Comparison of ENCODE assay signal across 20 mouse cellular contexts in the genomic region with DNA sequence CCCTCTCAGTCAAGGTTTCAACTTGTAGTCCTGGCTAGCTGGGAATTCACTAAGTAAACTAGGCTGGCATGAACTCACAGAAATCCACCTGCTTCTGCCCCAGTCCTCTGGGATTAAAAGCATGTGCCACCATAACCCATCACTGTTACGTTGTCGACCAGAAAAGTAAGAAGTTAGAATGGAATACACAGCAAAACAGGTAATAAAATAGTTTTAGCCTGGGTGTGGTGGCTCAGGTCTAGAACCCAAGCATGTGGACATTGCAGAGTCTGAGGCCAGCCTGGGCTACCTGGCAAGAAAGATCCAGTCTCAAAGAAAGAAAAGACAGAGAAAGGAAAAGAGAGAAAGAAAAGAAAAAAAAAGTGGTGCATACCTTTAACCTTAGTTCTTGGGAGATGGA. TPM values are rescaled to one million over a fixed set of nuclear protein-coding genes. Genes with fewer than 3 reads are reported as not detected.
DNase-seq lines count a peak whose midpoint lies in the region; ATAC-seq lines count a peak whose summit lies in the region.
"Had no signal": no experiment of that assay in that cellular context is flagged by ENCODE, and none has a peak within 500 bp of the region (broad histone marks: within the 10 kb centered on the region; RNA-seq: fewer than 3 reads in every experiment).

No protein-coding gene starts in this region.

- no peak overlapping the region for H3K27ac ChIP-seq in midbrain, embryonic 11.5 days (ENCODE audit: low read depth, low read length)
- no peak overlapping the region for H3K27ac ChIP-seq in midbrain, embryonic 10.5 days (replicated peaks)
- peak overlapping the region; percentile 97 for H3K27ac ChIP-seq in hindbrain, embryonic 12.5 days
- H3K27ac ChIP-seq in midbrain, embryonic 14.5 days (replicated peaks; ENCODE audit: low read depth, low read length), result peak overlapping the region; percentile 97
- no peak overlapping the region for H3K27ac ChIP-seq in embryonic facial prominence, embryonic 10.5 days (replicated peaks)
- H3K27ac ChIP-seq: limb, embryonic 15.5 days had no signal

- peaks cover 25% of the 10 kb centered on the region for H3K36me3 ChIP-seq in midbrain, embryonic 11.5 days (ENCODE audit: control insufficient read depth, insufficient read depth, low read length)
- peaks cover 37% of the 10 kb centered on the region for H3K36me3 ChIP-seq in midbrain, embryonic 10.5 days
- H3K36me3 ChIP-seq in hindbrain, embryonic 12.5 days, result peaks cover 28% of the 10 kb centered on the region
- H3K36me3 ChIP-seq in midbrain, embryonic 14.5 days (ENCODE audit: control insufficient read depth, insufficient read depth, low read length), result peaks cover 34% of the 10 kb centered on the region
- peaks cover 35% of the 10 kb centered on the region for H3K36me3 ChIP-seq in embryonic facial prominence, embryonic 10.5 days (replicated peaks)

- 0 out of 2 replicates have a peak overlapping the region, but pooled peaks have one; percentile 4 for H3K4me2 ChIP-seq in midbrain, embryonic 11.5 days
- H3K4me2 ChIP-seq in hindbrain, embryonic 12.5 days (replicated peaks), result peak overlapping the region; percentile 94
- H3K4me2 ChIP-seq in midbrain, embryonic 14.5 days (ENCODE audit: low read length), result peak overlapping the region; percentile 75
- H3K4me2 ChIP-seq: heart, embryonic 11.5 days; limb, embryonic 15.5 days had no signal

- WGBS in midbrain, embryonic 11.5 days, result 74% methylated on average over 2 of the region's 2 CpGs
- 80% methylated on average over 2 of the region's 2 CpGs for WGBS in midbrain, embryonic 10.5 days
- 73% methylated on average over 2 of the region's 2 CpGs for WGBS in hindbrain, embryonic 12.5 days
- 69% methylated on average over 2 of the region's 2 CpGs for WGBS in midbrain, embryonic 14.5 days
- WGBS in embryonic facial prominence, embryonic 10.5 days, result 73% methylated on average over 2 of the region's 2 CpGs

- H3K4me1 ChIP-seq in midbrain, embryonic 11.5 days (ENCODE audit: control insufficient read depth, insufficient read depth, low read length), result peaks cover 32% of the 10 kb centered on the region
- H3K4me1 ChIP-seq in midbrain, embryonic 10.5 days, result peaks cover 71% of the 10 kb centered on the region
- peaks cover 47% of the 10 kb centered on the region for H3K4me1 ChIP-seq in hindbrain, embryonic 12.5 days
- H3K4me1 ChIP-seq in midbrain, embryonic 14.5 days (ENCODE audit: control insufficient read depth, insufficient read depth, low read length), result peaks cover 31% of the 10 kb centered on the region; the same call in 1 of the 2 replicates
- peaks cover 58% of the 10 kb centered on the region for H3K4me1 ChIP-seq in embryonic facial prominence, embryonic 10.5 days

- no peak overlapping the region for H3K9ac ChIP-seq in midbrain, embryonic 11.5 days (ENCODE audit: low read length)
- no peak overlapping the region for H3K9ac ChIP-seq in hindbrain, embryonic 12.5 days
- H3K9ac ChIP-seq in midbrain, embryonic 14.5 days (replicated peaks; ENCODE audit: low read length), result peak overlapping the region; percentile 98; the same call in 1 of the 2 replicates
- H3K9ac ChIP-seq: limb, embryonic 15.5 days had no signal

- DNase-seq in midbrain, embryonic 11.5 days (ENCODE audit: low spot score, missing footprints), result no peak
- DNase-seq in midbrain, embryonic 10.5 days (ENCODE audit: low spot score), result no peak
- DNase-seq in midbrain, embryonic 14.5 days, result no peak
- no peak for DNase-seq in spleen, postnatal 36 days (ENCODE audit: low spot score in 2 of 2)
- DNase-seq in frontal cortex, adult 2 months (ENCODE audit: extremely low spot score in 1 of 2, low spot score in 1 of 2), result no peak
- no peak for DNase-seq in embryonic facial prominence, embryonic 10.5 days (ENCODE audit: low spot score)
- DNase-seq: adrenal gland, postnatal 14 days; B cell, adult 2 months; cerebellum, adult 2 months; embryo, embryonic 11 days; gastrocnemius, postnatal 14 days; heart, postnatal 14 days; layer of hippocampus, postnatal 36 days; lung, postnatal 10 days; thymus, postnatal 4 days had no signal

- ATAC-seq in midbrain, embryonic 11.5 days (ENCODE audit: low FRiP score), result no peak
- no peak for ATAC-seq in hindbrain, embryonic 12.5 days (ENCODE audit: low FRiP score)
- ATAC-seq in midbrain, embryonic 14.5 days (ENCODE audit: low FRiP score, low TSS enrichment), result no peak

- no peaks in the 10 kb centered on the region for H3K9me3 ChIP-seq in midbrain, embryonic 11.5 days (ENCODE audit: control insufficient read depth, low read length)
- no peaks in the 10 kb centered on the region for H3K9me3 ChIP-seq in midbrain, embryonic 10.5 days (replicated peaks)
- no peaks in the 10 kb centered on the region for H3K9me3 ChIP-seq in hindbrain, embryonic 12.5 days (replicated peaks)
- H3K9me3 ChIP-seq in midbrain, embryonic 14.5 days (ENCODE audit: control insufficient read depth, low read length), result no peaks in the 10 kb centered on the region
- H3K9me3 ChIP-seq in embryonic facial prominence, embryonic 10.5 days, result no peaks in the 10 kb centered on the region
- H3K9me3 ChIP-seq: limb, embryonic 15.5 days had no signal

- H3K4me3 ChIP-seq in midbrain, embryonic 11.5 days (ENCODE audit: low read depth, low read length), result no peak overlapping the region
- no peak overlapping the region for H3K4me3 ChIP-seq in midbrain, embryonic 10.5 days
- H3K4me3 ChIP-seq in hindbrain, embryonic 12.5 days, result peak overlapping the region; percentile 94; the same call in 1 of the 2 replicates
- peak overlapping the region; percentile 90; the same call in 1 of the 2 replicates for H3K4me3 ChIP-seq in midbrain, embryonic 14.5 days (replicated peaks; ENCODE audit: low read depth, low read length)
- no peak overlapping the region for H3K4me3 ChIP-seq in embryonic facial prominence, embryonic 10.5 days
- H3K4me3 ChIP-seq: limb, embryonic 15.5 days; megakaryocyte, embryonic 14.5 days had no signal

- no peaks in the 10 kb centered on the region; the same call in 1 of the 2 replicates for H3K27me3 ChIP-seq in midbrain, embryonic 11.5 days (ENCODE audit: control insufficient read depth, insufficient read depth, low read length)
- H3K27me3 ChIP-seq in midbrain, embryonic 10.5 days (ENCODE audit: low read depth, poor library complexity, severe bottlenecking), result peaks cover 36% of the 10 kb centered on the region
- H3K27me3 ChIP-seq in hindbrain, embryonic 12.5 days, result 0 out of 2 replicates have a peak, but pooled peaks cover 4% of the 10 kb centered on the region
- H3K27me3 ChIP-seq in midbrain, embryonic 14.5 days (ENCODE audit: control insufficient read depth, insufficient read depth, low read length), result no peaks in the 10 kb centered on the region
- peaks cover 53% of the 10 kb centered on the region for H3K27me3 ChIP-seq in embryonic facial prominence, embryonic 10.5 days (replicated peaks; ENCODE audit: low read depth, poor library complexity, severe bottlenecking)

RNA-seq across cellular contexts. Expression of gene March9, which starts 1.5 kb away (rescaled TPM):
- 3.2 and 3.7 TPM in 2 replicates for polyA plus RNA-seq in midbrain, embryonic 11.5 days (2014; fragmentation: Nextera tagmentation; extraction: Ambion mirVana)
- 1.3 and 1.7 TPM in 2 replicates for polyA plus RNA-seq in midbrain, embryonic 10.5 days (2016; fragmentation: Nextera tagmentation; extraction: Ambion mirVana)
- polyA plus RNA-seq in hindbrain, embryonic 12.5 days (2016; fragmentation: Nextera tagmentation; extraction: Ambion mirVana), result 5.4 and 6.1 TPM in 2 replicates
- 11.8 and 17.4 TPM in 2 replicates for polyA plus RNA-seq in midbrain, embryonic 14.5 days (2014; fragmentation: Nextera tagmentation; extraction: Ambion mirVana)
- 13.2 and 14.4 TPM in 2 replicates for polyA plus RNA-seq in frontal cortex, adult 2 months (2012; rRNA removed)
- 1.2 and 1.3 TPM in 2 replicates for polyA plus RNA-seq in embryonic facial prominence, embryonic 10.5 days (2016; fragmentation: Nextera tagmentation; extraction: Ambion mirVana)
- polyA plus RNA-seq: liver, embryonic 16.5 days had no signal

RNA-seq across cellular contexts. Expression of gene Cdk4, which starts 1.8 kb away (rescaled TPM):
- polyA plus RNA-seq in midbrain, embryonic 11.5 days (2014; fragmentation: Nextera tagmentation; extraction: Ambion mirVana), result 2,818 and 2,848 TPM in 2 replicates
- 2,811 and 2,916 TPM in 2 replicates for polyA plus RNA-seq in midbrain, embryonic 10.5 days (2016; fragmentation: Nextera tagmentation; extraction: Ambion mirVana)
- 1,725 and 1,814 TPM in 2 replicates for polyA plus RNA-seq in hindbrain, embryonic 12.5 days (2016; fragmentation: Nextera tagmentation; extraction: Ambion mirVana)
- polyA plus RNA-seq in midbrain, embryonic 14.5 days (2014; fragmentation: Nextera tagmentation; extraction: Ambion mirVana), result 1,072 and 1,231 TPM in 2 replicates
- polyA plus RNA-seq in frontal cortex, adult 2 months (2012; rRNA removed), result 154 and 167 TPM in 2 replicates
- 3,008 and 3,023 TPM in 2 replicates for polyA plus RNA-seq in embryonic facial prominence, embryonic 10.5 days (2016; fragmentation: Nextera tagmentation; extraction: Ambion mirVana)

RNA-seq across cellular contexts. Expression of gene Tspan31, which starts 8.6 kb away (rescaled TPM):
- polyA plus RNA-seq in midbrain, embryonic 11.5 days (2014; fragmentation: Nextera tagmentation; extraction: Ambion mirVana), result 98.6 and 117 TPM in 2 replicates
- 197 and 208 TPM in 2 replicates for polyA plus RNA-seq in midbrain, embryonic 10.5 days (2016; fragmentation: Nextera tagmentation; extraction: Ambion mirVana)
- polyA plus RNA-seq in hindbrain, embryonic 12.5 days (2016; fragmentation: Nextera tagmentation; extraction: Ambion mirVana), result 141 and 148 TPM in 2 replicates
- polyA plus RNA-seq in midbrain, embryonic 14.5 days (2014; fragmentation: Nextera tagmentation; extraction: Ambion mirVana), result 67.7 and 71.7 TPM in 2 replicates
- 89.9 and 91.7 TPM in 2 replicates for polyA plus RNA-seq in frontal cortex, adult 2 months (2012; rRNA removed)
- polyA plus RNA-seq in embryonic facial prominence, embryonic 10.5 days (2016; fragmentation: Nextera tagmentation; extraction: Ambion mirVana), result 168 and 180 TPM in 2 replicates

RNA-seq across cellular contexts. Expression of gene Cyp27b1, which starts 13.5 kb away (rescaled TPM):
- polyA plus RNA-seq in midbrain, embryonic 11.5 days (2014; fragmentation: Nextera tagmentation; extraction: Ambion mirVana), result not detected in 2 replicates
- 0.07 and 0.22 TPM in 2 replicates for polyA plus RNA-seq in midbrain, embryonic 10.5 days (2016; fragmentation: Nextera tagmentation; extraction: Ambion mirVana)
- polyA plus RNA-seq in hindbrain, embryonic 12.5 days (2016; fragmentation: Nextera tagmentation; extraction: Ambion mirVana), result 0.25 TPM in 1 of 2 replicates, not detected in the other
- polyA plus RNA-seq in midbrain, embryonic 14.5 days (2014; fragmentation: Nextera tagmentation; extraction: Ambion mirVana), result not detected in 2 replicates
- polyA plus RNA-seq in frontal cortex, adult 2 months (2012; rRNA removed), result 0.70 and 1.0 TPM in 2 replicates
- 0.14 TPM in 2 replicates for polyA plus RNA-seq in embryonic facial prominence, embryonic 10.5 days (2016; fragmentation: Nextera tagmentation; extraction: Ambion mirVana)

RNA-seq across cellular contexts. Expression of gene Agap2, which starts 13.6 kb away (rescaled TPM):
- polyA plus RNA-seq in midbrain, embryonic 11.5 days (2014; fragmentation: Nextera tagmentation; extraction: Ambion mirVana), result 0.66 and 0.89 TPM in 2 replicates
- polyA plus RNA-seq in midbrain, embryonic 10.5 days (2016; fragmentation: Nextera tagmentation; extraction: Ambion mirVana), result 0.10 and 0.19 TPM in 2 replicates
- polyA plus RNA-seq in hindbrain, embryonic 12.5 days (2016; fragmentation: Nextera tagmentation; extraction: Ambion mirVana), result 1.7 and 2.0 TPM in 2 replicates
- polyA plus RNA-seq in midbrain, embryonic 14.5 days (2014; fragmentation: Nextera tagmentation; extraction: Ambion mirVana), result 8.1 and 13.1 TPM in 2 replicates
- 450 and 465 TPM in 2 replicates for polyA plus RNA-seq in frontal cortex, adult 2 months (2012; rRNA removed)
- polyA plus RNA-seq in embryonic facial prominence, embryonic 10.5 days (2016; fragmentation: Nextera tagmentation; extraction: Ambion mirVana), result 0.04 and 0.21 TPM in 2 replicates

Comparison
In these comparisons a context has a peak if more than half of its experiments do, and no peak if none do; other contexts are left out.
1. H3K27ac ChIP-seq: peak in hindbrain, embryonic 12.5 days (single experiment) and midbrain, embryonic 14.5 days (single experiment); none in midbrain, embryonic 11.5 days (single experiment), midbrain, embryonic 10.5 days (single experiment) and embryonic facial prominence, embryonic 10.5 days (single experiment).
2. H3K4me3 ChIP-seq: peak in hindbrain, embryonic 12.5 days (single experiment) and midbrain, embryonic 14.5 days (single experiment); none in midbrain, embryonic 11.5 days (single experiment), midbrain, embryonic 10.5 days (single experiment) and embryonic facial prominence, embryonic 10.5 days (single experiment).
3. H3K4me2 ChIP-seq: peak in every context shown above with its lines; median percentile 94 in hindbrain, embryonic 12.5 days; 75 in midbrain, embryonic 14.5 days; 4 in midbrain, embryonic 11.5 days.